Mouse (Mus musculus) spleen, postnatal 36 days (tissue): Measurements from ENCODE around the gene Hba-a2.
"Not testable (repeated sequence)": the region's sequence is repeated elsewhere in the genome, so short reads cannot be mapped to it uniquely, and the experiment has no call there.

ENCODE experiments used
- DNase-seq, 2 experiments: peaks; one replicate each; pipeline ENCODE4 v3.0.0; 2022; ENCODE audit warnings: low spot score in 2 of 2, mixed read lengths in 1 of 2

The Hba-a2 gene

GRCm38 (mm10) chr11:32296203-32296602 lies at the start of gene Hba-a2:
TSS of gene Hba-a2 (plus strand) at chr11:32296489.
- DNase-seq: not testable (repeated sequence)

GRCm38 (mm10) chr11:32247068-32247467 lies 49.2 kb upstream of the Hba-a2 start:
- DNase-seq: peak in 1 of 2 experiments; percentile 50

- DNase-seq: no peak
Measured at GRCm38 (mm10) chr11:32248350-32248749, 47.9 kb upstream of the Hba-a2 start.

GRCm38 (mm10) chr11:32250880-32251763 lies 45.2 kb upstream of the Hba-a2 start:
- peak; percentile 70 to 85 for DNase-seq

DNA sequence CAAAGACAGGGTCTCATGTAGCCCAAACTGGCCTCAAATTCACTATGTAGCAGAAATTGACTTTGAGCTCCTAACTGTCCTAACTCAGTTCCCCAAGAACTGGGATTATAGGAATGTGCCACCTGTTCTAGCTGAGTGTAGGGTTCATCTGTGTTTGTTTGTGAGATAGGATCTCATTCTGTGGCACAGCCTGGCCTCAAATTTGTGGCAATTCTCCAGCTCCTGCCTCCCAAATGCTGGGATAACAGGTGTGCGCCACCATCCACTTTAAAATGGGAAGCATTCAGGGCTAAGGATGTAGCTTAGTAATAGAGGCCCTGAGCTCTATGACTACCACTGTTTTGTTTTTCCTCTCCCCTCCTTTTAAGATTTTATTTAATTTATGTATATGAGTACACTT lies 43.2 kb upstream of the Hba-a2 start:
- no peak for DNase-seq

GRCm38 (mm10) chr11:32256146-32256545 lies 40.1 kb upstream of the Hba-a2 start:
- DNase-seq: peak; percentile 55 to 76

DNA sequence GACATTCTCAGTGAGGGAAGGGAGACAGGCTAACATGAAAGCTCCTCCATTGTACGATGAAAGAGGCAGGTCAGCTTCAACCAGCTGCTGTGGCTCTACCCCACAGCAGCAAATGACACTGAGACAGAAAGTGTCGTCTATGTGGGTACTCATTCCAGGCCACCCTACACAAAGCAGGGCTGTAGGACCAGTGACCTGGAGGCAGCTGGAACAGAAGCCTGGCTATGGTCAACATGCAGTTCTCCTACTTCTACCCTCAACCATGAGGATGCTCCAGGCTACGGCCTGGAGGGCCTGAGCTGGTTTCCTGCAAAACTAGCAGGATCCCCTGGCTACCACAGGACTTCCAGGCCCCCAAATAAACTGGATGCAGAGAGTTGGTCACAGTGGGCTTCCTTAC lies 39.7 kb upstream of the Hba-a2 start:
- no peak for DNase-seq

GRCm38 (mm10) chr11:32262674-32263415 lies 33.4 kb upstream of the Hba-a2 start:
- DNase-seq: no peak

DNA sequence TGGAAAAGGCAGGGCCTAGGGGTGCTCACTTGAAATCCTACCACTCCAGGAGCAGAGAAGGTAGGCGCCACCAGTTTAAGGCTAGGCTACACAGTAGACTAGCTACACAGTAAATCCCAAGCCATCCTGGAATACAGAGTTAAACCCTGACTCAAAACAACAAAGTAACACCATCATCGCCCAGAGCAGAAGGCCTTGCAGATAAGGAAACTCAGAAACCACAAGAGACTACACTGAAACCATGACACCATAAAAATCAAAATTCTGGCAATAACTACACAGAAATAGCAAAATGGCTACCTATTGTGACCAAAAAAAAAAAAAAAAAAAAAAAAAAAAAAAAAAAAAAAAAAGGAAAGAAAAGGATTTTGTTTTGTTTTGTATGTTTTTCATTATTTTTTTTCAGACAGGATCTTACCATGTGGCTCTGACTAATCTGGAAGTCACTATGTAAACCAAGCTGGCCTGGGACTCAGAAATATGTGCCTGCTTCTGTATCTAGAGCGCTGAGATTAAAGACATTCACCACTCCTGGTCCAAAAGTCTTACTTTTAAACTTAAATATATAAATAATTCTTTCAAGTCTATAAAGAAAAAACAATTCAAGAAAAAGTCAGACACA lies 31.1 kb upstream of the Hba-a2 start:
- peak; percentile 30 to 70 for DNase-seq

DNA sequence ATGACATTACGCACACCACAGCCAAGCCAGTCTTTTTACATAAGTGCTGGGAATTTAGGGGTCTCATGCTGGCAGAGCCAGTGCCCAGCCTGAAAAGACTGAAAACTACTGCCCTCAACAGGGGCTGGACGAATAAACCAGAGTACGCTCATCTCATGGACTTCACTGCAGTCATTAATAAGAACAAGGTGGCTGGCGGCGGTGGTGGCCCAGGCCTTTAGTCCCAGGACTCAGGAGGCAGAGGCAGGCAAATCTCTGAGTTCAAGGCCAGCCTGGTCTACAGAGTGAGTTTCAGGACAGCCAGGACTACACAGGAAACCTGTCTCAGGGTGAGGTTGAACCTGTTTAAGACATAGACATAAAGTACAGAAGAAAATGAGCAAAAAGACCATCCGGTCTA lies 30.1 kb upstream of the Hba-a2 start:
- no peak for DNase-seq

DNA sequence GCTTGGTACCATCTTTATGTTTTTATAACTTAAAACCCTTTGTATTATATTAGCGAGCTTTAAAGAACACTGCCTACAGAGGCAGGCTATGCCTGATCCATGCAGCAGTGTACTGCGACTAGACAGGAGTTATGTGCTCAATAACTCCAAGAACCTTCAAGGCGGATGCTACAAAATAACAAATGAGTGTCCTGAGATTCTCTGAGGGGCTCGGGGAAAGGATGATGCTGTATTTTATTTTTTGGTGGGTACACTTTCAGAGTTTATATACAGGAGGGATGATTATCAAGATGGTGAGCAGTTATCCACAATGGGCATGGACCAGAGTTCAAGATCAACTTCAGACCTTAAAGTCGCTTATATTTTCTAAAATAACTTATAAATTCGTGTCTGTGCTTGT lies 29.5 kb upstream of the Hba-a2 start:
- no peak for DNase-seq

GRCm38 (mm10) chr11:32267188-32267884 lies 29.0 kb upstream of the Hba-a2 start, which contains the start of gene Nprl3:
TSS of gene Nprl3 (minus strand) at chr11:32267707.
- peak; percentile 95 to 96 for DNase-seq

GRCm38 (mm10) chr11:32267964-32268363 lies 28.3 kb upstream of the Hba-a2 start:
- DNase-seq: no peak

DNA sequence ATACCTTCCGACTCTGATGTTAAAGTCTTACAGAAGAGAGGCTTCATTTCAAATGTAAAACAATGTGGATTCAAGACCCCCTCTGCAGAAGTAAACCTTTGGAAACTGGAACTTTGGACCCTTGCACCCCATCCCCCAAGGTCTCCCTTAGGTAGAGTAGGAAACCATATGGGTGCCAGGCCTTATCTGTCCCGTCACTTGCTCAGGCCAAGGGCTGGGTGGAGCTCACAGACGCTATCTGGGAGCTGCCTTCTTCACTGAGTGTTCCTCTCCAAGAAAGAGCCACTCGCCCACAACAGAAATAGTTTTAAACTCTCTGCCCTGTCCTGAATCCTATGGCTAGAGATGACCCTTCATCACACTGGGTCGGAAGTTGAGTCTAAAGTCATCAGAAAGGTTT lies 27.3 kb upstream of the Hba-a2 start:
- DNase-seq: peak; percentile 59 to 75

- DNase-seq: no peak
Measured at GRCm38 (mm10) chr11:32271178-32271577, 25.1 kb upstream of the Hba-a2 start.

DNA sequence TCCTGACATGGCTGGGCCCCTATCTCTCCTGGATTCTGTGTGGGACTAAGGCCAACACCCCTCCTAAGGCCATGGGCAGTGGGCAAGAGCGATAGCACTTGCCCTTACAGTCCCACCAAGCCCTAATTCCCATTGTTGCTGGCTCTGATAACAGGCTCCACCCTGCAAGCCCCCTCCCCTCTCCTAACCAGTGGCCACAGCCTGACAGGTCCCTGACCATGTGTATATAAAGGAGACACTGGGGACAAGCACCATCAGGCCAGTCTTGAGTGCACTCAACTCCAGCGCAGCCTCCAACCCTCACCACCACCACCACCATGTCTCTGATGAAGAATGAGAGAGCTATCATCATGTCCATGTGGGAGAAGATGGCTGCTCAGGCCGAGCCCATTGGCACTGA lies 19.9 kb upstream of the Hba-a2 start, which contains the start of gene Hba-x:
TSS of gene Hba-x (plus strand) at position 54 of the 400 bp plus-strand sequence.
- no peak for DNase-seq

- DNase-seq: no peak
Measured at GRCm38 (mm10) chr11:32277736-32278457, 18.4 kb upstream of the Hba-a2 start.

GRCm38 (mm10) chr11:32278458-32278957 lies 17.8 kb upstream of the Hba-a2 start:
- DNase-seq: no peak

DNA sequence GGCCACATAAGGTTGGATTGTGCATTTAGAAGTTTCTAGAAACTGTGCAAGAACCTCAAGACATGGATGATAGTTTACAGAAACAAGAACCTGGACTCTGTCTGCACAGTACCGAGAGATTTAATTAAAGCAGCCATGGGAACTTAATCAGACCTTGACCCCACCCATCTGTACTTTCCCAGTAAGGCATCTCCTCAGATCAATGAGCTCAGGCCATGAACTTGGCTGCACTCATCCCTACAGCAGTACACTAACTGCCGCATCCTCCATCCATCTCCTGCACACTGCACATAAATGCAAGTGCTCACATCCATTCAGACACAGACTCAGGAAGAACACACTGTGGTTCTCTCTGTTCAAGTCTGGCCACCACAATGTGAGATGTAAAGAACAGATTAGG lies 15.6 kb upstream of the Hba-a2 start:
- DNase-seq: no peak

GRCm38 (mm10) chr11:32281416-32282144 lies 14.7 kb upstream of the Hba-a2 start:
- DNase-seq: no peak
